8 mouse cellular contexts compared by ENCODE assay signal in genomic region chr4:155173822-155174785, GRCm38 (mm10). TPM values are rescaled to one million over a fixed set of nuclear protein-coding genes. Genes with fewer than 3 reads are reported as not detected.
DNase-seq lines count a peak whose midpoint lies in the region; ATAC-seq and TF ChIP-seq lines count a peak whose summit lies in the region.

No protein-coding gene starts in this region.

- peak overlapping the region; percentile 27; the same call in 1 of the 2 replicates for H3K27ac ChIP-seq in testis, adult 2 months (ENCODE audit: control insufficient read depth, insufficient read depth, low read depth, low read length)
- peak overlapping the region; percentile 90 for H3K27ac ChIP-seq in forebrain, embryonic 10.5 days
- peak overlapping the region; percentile 94 for H3K27ac ChIP-seq in limb, embryonic 15.5 days

- no peaks in the 10 kb centered on the region for H3K9me3 ChIP-seq in forebrain, embryonic 10.5 days
- no peaks in the 10 kb centered on the region for H3K9me3 ChIP-seq in limb, embryonic 15.5 days

- TF ChIP-seq POLR2A in testis, adult 2 months (IDR thresholded peaks at IDR 0.05; ENCODE audit: control insufficient read depth, low read depth, low read length), result no peak

- H3K36me3 ChIP-seq in testis, adult 2 months (ENCODE audit: control insufficient read depth, insufficient read depth, low read length), result no peaks in the 10 kb centered on the region
- peaks cover 9% of the 10 kb centered on the region for H3K36me3 ChIP-seq in forebrain, embryonic 10.5 days (replicated peaks)
- H3K36me3 ChIP-seq in limb, embryonic 15.5 days, result no peaks in the 10 kb centered on the region

- 28% methylated on average over 16 of the region's 17 CpGs for WGBS in forebrain, embryonic 10.5 days
- WGBS in limb, embryonic 15.5 days, result 13% methylated on average over 17 of the region's 17 CpGs

- H3K27me3 ChIP-seq in testis, adult 2 months (ENCODE audit: control insufficient read depth, insufficient read depth, low read length), result no peaks in the 10 kb centered on the region
- no peaks in the 10 kb centered on the region for H3K27me3 ChIP-seq in forebrain, embryonic 10.5 days (ENCODE audit: poor library complexity, severe bottlenecking)
- no peaks in the 10 kb centered on the region for H3K27me3 ChIP-seq in limb, embryonic 15.5 days

- no peak for TF ChIP-seq CTCF in testis, adult 2 months (IDR thresholded peaks at IDR 0.05; ENCODE audit: control insufficient read depth, insufficient read depth, insufficient replicate concordance, low read depth, low read length)

- peak overlapping the region; percentile 30 for H3K4me2 ChIP-seq in limb, embryonic 15.5 days

- H3K4me1 ChIP-seq in testis, adult 2 months (ENCODE audit: control insufficient read depth, insufficient read depth, low read length), result peaks cover 16% of the 10 kb centered on the region
- peaks cover 94% of the 10 kb centered on the region for H3K4me1 ChIP-seq in forebrain, embryonic 10.5 days
- peaks cover 93% of the 10 kb centered on the region for H3K4me1 ChIP-seq in limb, embryonic 15.5 days

- no peak for DNase-seq in testis, postnatal 14 days (ENCODE audit: low spot score)
- no peak for DNase-seq in forebrain, embryonic 10.5 days (ENCODE audit: extremely low spot score, low spot score)
- peak; percentile 26 for DNase-seq in yolk sac, embryonic 10.5 days (ENCODE audit: low spot score)
- DNase-seq in urinary bladder, postnatal 36 days (ENCODE audit: low spot score in 2 of 2), result no peak
- DNase-seq in thymus, postnatal 0 days (ENCODE audit: low spot score), result no peak
- DNase-seq in frontal cortex, postnatal 25 days (ENCODE audit: low spot score in 2 of 2), result no peak

- no peak overlapping the region for H3K4me3 ChIP-seq in testis, adult 2 months (ENCODE audit: control insufficient read depth, low read depth, low read length)
- peak overlapping the region; percentile 29 for H3K4me3 ChIP-seq in forebrain, embryonic 10.5 days
- 0 out of 2 replicates have a peak overlapping the region, but pooled peaks have one; percentile 4 for H3K4me3 ChIP-seq in limb, embryonic 15.5 days

- H3K9ac ChIP-seq in limb, embryonic 15.5 days, result no peak overlapping the region

- ATAC-seq in limb, embryonic 15.5 days (ENCODE audit: insufficient number of reproducible peaks, low FRiP score, low TSS enrichment, low read depth), result 0 out of 2 replicates have a peak, but pooled peaks have one; percentile 3

RNA-seq across cellular contexts. Expression of gene Ski, which starts 48.3 kb away (rescaled TPM):
- polyA plus RNA-seq in testis, adult 2 months (2012; rRNA removed), result 5.0 and 6.4 TPM in 2 replicates
- polyA plus RNA-seq in forebrain, embryonic 10.5 days (2016; fragmentation: Nextera tagmentation; extraction: Ambion mirVana), result 8.6 and 9.7 TPM in 2 replicates
- 25.2 and 26.8 TPM in 2 replicates for polyA plus RNA-seq in limb, embryonic 15.5 days (2015; fragmentation: Nextera tagmentation; extraction: Ambion mirVana)
- polyA plus RNA-seq in thymus, postnatal 0 days (2015; fragmentation: Nextera tagmentation; extraction: Ambion mirVana), result 8.1 and 9.3 TPM in 2 replicates

Comparison
In these comparisons a context has a peak if more than half of its experiments do, and no peak if none do; other contexts are left out.
1. H3K27ac ChIP-seq: peak in every context shown above with its lines; median percentile 94 in limb, embryonic 15.5 days; 90 in forebrain, embryonic 10.5 days; 27 in testis, adult 2 months.